Mouse (Mus musculus) myocyte (in vitro differentiated cells): ENCODE results near the gene Farp1. TPM values are rescaled to one million over a fixed set of nuclear protein-coding genes. Genes with fewer than 3 reads are reported as not detected.

Experiments used
- H3K27me3 ChIP-seq: one replicate; pipeline ENCODE4 v1.6.1; 2011; ENCODE audit not compliant: control insufficient read depth, insufficient read depth, insufficient read length
- H3K36me3 ChIP-seq: one replicate; pipeline ENCODE4 v1.6.1; 2011; ENCODE audit not compliant: control insufficient read depth, insufficient read depth
- H3K4me2 ChIP-seq: one replicate; pipeline ENCODE4 v1.6.1; 2011; ENCODE audit warnings: low read depth, control low read depth
- H3K4me3 ChIP-seq: one replicate; pipeline ENCODE4 v1.5.1; 2011; ENCODE audit warnings: mild to moderate bottlenecking, control low read depth, moderate library complexity
- H3K79me2 ChIP-seq: one replicate; pipeline ENCODE4 v1.6.1; 2011; ENCODE audit not compliant: control insufficient read depth, insufficient read depth
- H3ac ChIP-seq: one replicate; pipeline ENCODE4 v1.6.1; 2011; ENCODE audit not compliant: control insufficient read depth, insufficient read length
- CEBPB ChIP-seq: IDR thresholded peaks from 2 replicates; pipeline ENCODE4 v1.6.1; 2011; ENCODE audit warnings: mild to moderate bottlenecking, moderate library complexity; ENCODE audit not compliant: poor library complexity, insufficient read depth, severe bottlenecking
- E2F4 ChIP-seq: IDR thresholded peaks from one replicate; pipeline ENCODE4 v1.6.1; 2011; ENCODE audit warnings: mild to moderate bottlenecking, control low read depth, moderate library complexity; ENCODE audit not compliant: insufficient read depth
- MAX ChIP-seq: IDR thresholded peaks from one replicate; pipeline ENCODE4 v1.6.1; 2011; ENCODE audit warnings: low read depth, mild to moderate bottlenecking, control low read depth
- MYOD1 ChIP-seq, 3 experiments: IDR thresholded peaks; one replicate each; pipeline ENCODE4 v1.6.1; 2011; ENCODE audit warnings: control low read depth in 2 of 3, low read depth in 2 of 3, mild to moderate bottlenecking in 2 of 3, moderate library complexity in 1 of 3; ENCODE audit not compliant: insufficient read length in 2 of 3, control insufficient read depth in 1 of 3
- MYOG ChIP-seq, 3 experiments: IDR thresholded peaks; one replicate each; pipeline ENCODE4 v1.6.1; 2011; ENCODE audit warnings: control low read depth in 2 of 3, low read depth in 2 of 3, mild to moderate bottlenecking in 2 of 3; ENCODE audit not compliant: insufficient read length in 2 of 3, control insufficient read depth in 1 of 3, insufficient read depth in 1 of 3
- POLR2A ChIP-seq: IDR thresholded peaks from one replicate; pipeline ENCODE4 v1.6.1; 2011; ENCODE audit warnings: low read depth, mild to moderate bottlenecking, control low read depth, moderate library complexity; ENCODE audit not compliant: insufficient read length
- POLR2AphosphoS2 ChIP-seq: IDR thresholded peaks from one replicate; pipeline ENCODE4 v1.6.1; 2011; ENCODE audit warnings: low read depth, control low read depth; ENCODE audit not compliant: insufficient read length
- REST ChIP-seq: IDR thresholded peaks from one replicate; pipeline ENCODE4 v1.6.1; 2011; ENCODE audit warnings: mild to moderate bottlenecking, control low read depth, moderate library complexity; ENCODE audit not compliant: insufficient read depth, insufficient read length
- SRF ChIP-seq: IDR thresholded peaks from one replicate; pipeline ENCODE4 v1.6.1; 2011; ENCODE audit warnings: low read depth; ENCODE audit not compliant: control insufficient read depth, insufficient read length
- TCF12 ChIP-seq: IDR thresholded peaks from one replicate; pipeline ENCODE4 v1.6.1; 2011; ENCODE audit warnings: mild to moderate bottlenecking, control low read depth; ENCODE audit not compliant: poor library complexity, insufficient read depth, severe bottlenecking
- TCF3 ChIP-seq: IDR thresholded peaks from one replicate; pipeline ENCODE4 v1.6.1; 2011; ENCODE audit warnings: low read depth, control low read depth; ENCODE audit not compliant: insufficient read length
- USF1 ChIP-seq: IDR thresholded peaks from one replicate; pipeline ENCODE4 v1.6.1; 2011; ENCODE audit warnings: low read depth, mild to moderate bottlenecking, control low read depth, moderate library complexity
- polyA plus RNA-seq: library from polyadenylated mRNA; unstranded; fragments of >200 nt; fragmentation: generic; extraction: Trizol; gene quantifications from one replicate; pipeline ENCODE4 v1.2.1, GENCODE M21; 2012; ENCODE audit warnings: missing spikeins

Farp1 gene
- polyA plus RNA-seq, 1 experiment, result 29.7 TPM

- no peaks in the 10 kb centered on the region for H3K79me2 ChIP-seq
- TF ChIP-seq MYOG (IDR thresholded peaks at IDR 0.05; ENCODE audit: control insufficient read depth in 1 of 3, insufficient read depth in 1 of 3, insufficient read length in 2 of 3, low read depth in 2 of 3) (no peak), MAX (no peak), POLR2AphosphoS2 (no peak), REST (no peak), E2F4 (no peak)
- no peak overlapping the region for H3K4me3 ChIP-seq
- no peak overlapping the region for H3K4me2 ChIP-seq
- H3ac ChIP-seq, result no peak overlapping the region
- H3K27me3 ChIP-seq, result no peaks in the 10 kb centered on the region
- peaks cover under 1% of the 10 kb centered on the region for H3K36me3 ChIP-seq
These were observed 241.0 kb downstream of the Farp1 start for GRCm38 (mm10) chr14:121276016-121276415.

GRCm38 (mm10) chr14:121279106-121279505 lies 244.1 kb downstream of the Farp1 start:
- TF ChIP-seq POLR2A (no peak), TCF12 (no peak), CEBPB (no peak), MAX (no peak), USF1 (no peak), POLR2AphosphoS2 (peak; percentile 49)
- no peak overlapping the region for H3K4me2 ChIP-seq
- H3K27me3 ChIP-seq, result no peaks in the 10 kb centered on the region
- no peak overlapping the region for H3ac ChIP-seq
- peaks cover 10% of the 10 kb centered on the region for H3K36me3 ChIP-seq
- H3K79me2 ChIP-seq, result no peaks in the 10 kb centered on the region
- H3K4me3 ChIP-seq, result no peak overlapping the region

GRCm38 (mm10) chr14:121280601-121281335 lies 245.8 kb downstream of the Farp1 start:
- Histone ChIP-seq H3K27me3 (no peaks in the 10 kb centered on the region), H3K79me2 (no peaks in the 10 kb centered on the region), H3K36me3 (peaks cover 10% of the 10 kb centered on the region), H3ac (no peak overlapping the region), H3K4me3 (no peak overlapping the region), H3K4me2 (no peak overlapping the region)
- TF ChIP-seq POLR2AphosphoS2, result peak; percentile 30
- no peak for TF ChIP-seq TCF12
- no peak for TF ChIP-seq E2F4
- no peak for TF ChIP-seq TCF3
- no peak for TF ChIP-seq CEBPB
- no peak for TF ChIP-seq SRF
- TF ChIP-seq USF1, result no peak
- TF ChIP-seq POLR2A, result peak; percentile 21
- TF ChIP-seq MAX, result no peak

GRCm38 (mm10) chr14:121281336-121281710 lies 246.3 kb downstream of the Farp1 start:
- TF ChIP-seq POLR2A (no peak), REST (no peak), TCF12 (no peak), POLR2AphosphoS2 (no peak)
- no peak overlapping the region for H3K4me3 ChIP-seq
- H3K27me3 ChIP-seq, result no peaks in the 10 kb centered on the region
- H3K4me2 ChIP-seq, result no peak overlapping the region
- no peak overlapping the region for H3ac ChIP-seq
- H3K36me3 ChIP-seq, result peaks cover 13% of the 10 kb centered on the region
- H3K79me2 ChIP-seq, result no peaks in the 10 kb centered on the region

GRCm38 (mm10) chr14:121285379-121286120 lies 250.6 kb downstream of the Farp1 start:
- H3K36me3 ChIP-seq, result peaks cover 19% of the 10 kb centered on the region
- H3K27me3 ChIP-seq, result no peaks in the 10 kb centered on the region
- no peak overlapping the region for H3K4me2 ChIP-seq
- TF ChIP-seq MYOD1 (IDR thresholded peaks at IDR 0.05; ENCODE audit: control insufficient read depth in 1 of 3, insufficient read length in 2 of 3, low read depth in 2 of 3) (no peak), REST (no peak), POLR2A (no peak), SRF (no peak)
- H3K79me2 ChIP-seq, result no peaks in the 10 kb centered on the region
- H3ac ChIP-seq, result no peak overlapping the region
- no peak overlapping the region for H3K4me3 ChIP-seq
